Mouse (Mus musculus) left cerebral cortex, postnatal 25 days (tissue): ENCODE measurements at regions not wholly inside any gene's neighbourhood (a gene's known extent, or its start where the extent isn't known, plus 50 kb on each side); places are given as distances from the start of the nearest gene placed in this dataset.
"Not testable (repeated sequence)": the region's sequence is repeated elsewhere in the genome, so short reads cannot be mapped to it uniquely, and the experiment has no call there.

Source experiments
- DNase-seq, 2 experiments: peaks; one replicate each; pipeline ENCODE4 v3.0.0; 2022; ENCODE audit warnings: low spot score in 2 of 2, mixed read lengths in 1 of 2
- intact Hi-C: fragments of 180-260 bp; cut with DNase I; formaldehyde crosslinking; loops from one replicate; pipeline ENCODE4 v1.15.1; 2025

DNA sequence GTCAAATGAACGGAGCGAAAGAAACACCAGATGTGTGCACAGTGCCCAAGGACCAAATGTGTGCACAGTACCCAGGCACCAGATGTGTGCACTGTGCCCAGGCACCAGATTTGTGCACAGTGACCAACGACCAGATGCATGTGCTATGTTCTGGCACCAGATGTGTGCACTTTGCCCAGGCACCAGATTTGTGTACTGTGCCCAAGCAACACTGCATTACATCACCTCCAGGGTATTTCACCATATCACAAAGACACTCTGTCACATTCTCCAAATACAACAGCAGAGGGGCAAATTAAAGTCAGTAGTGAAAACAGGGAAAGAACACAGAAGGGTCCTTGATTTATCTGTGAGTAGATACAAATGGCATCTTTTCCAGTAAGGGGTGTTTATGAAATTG, 93.4 kb downstream of the Mettl4 start:
- intact Hi-C loops: loop anchor here (2.0 kb wide), 1 partner anchor 18 kb away; no protein-coding TSS in a partner anchor
- no peak for DNase-seq

DNA sequence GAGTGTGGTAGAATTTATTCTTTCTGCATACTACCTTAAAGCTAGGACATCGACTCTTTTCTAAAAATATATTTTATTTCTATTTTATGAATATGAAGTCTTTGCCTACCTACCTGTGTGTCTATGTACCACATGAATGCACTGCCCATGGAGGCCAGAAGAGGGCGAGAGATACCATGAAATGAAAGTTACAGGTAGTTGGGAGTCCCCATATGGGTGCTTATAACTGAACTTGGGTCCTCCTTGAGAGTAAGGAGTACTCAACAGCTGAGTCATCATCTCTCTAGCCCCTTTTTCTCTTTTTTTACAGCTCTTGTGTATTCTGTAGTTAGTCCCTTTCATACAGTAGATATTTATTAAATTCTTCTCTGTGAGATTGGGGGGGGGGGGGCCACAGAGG, 94.3 kb downstream of the Mettl4 start:
- no peak for DNase-seq
- intact Hi-C loops: no loop called here

DNA sequence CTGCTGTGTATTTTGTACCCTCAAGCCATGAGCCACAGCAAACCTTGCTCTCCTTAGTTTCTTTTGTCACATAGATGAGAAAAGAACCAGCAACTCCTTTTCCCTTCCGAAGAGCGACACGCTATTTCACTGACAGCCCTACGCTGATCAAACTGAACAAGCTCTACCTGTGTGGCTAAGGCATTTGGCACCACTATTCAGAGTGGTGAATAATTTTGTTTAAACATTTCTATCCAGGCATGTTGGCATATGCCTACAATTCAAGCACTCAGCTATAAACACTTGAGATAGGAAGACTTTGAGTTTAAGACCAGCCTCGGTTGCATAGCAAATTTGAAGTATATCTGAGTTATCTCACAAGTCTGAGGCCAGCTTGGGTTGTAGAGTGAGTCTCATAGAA, 95.2 kb downstream of the Mettl4 start:
- DNase-seq: no peak
- intact Hi-C loops: no loop called here

DNA sequence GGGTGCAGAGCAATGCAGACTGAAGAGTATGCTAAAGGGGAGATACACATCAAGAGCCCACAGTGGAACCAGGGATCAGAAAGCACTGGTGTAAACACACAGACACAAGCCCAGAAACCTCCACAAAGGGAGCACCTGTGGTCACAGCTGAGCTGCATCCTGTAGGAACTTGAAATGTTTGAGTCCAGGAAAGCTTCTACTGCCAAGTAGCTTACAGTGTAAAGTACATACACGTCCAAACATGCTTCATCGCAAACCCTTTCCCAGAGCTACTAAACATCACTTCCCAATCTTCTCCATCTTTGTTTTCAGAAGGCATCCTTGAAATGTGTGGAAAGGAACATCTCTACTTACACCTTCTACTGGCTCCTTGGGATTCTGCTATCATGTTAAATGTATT, 97.4 kb downstream of the Mettl4 start:
- DNase-seq: no peak
- intact Hi-C loops: no loop called here

DNA sequence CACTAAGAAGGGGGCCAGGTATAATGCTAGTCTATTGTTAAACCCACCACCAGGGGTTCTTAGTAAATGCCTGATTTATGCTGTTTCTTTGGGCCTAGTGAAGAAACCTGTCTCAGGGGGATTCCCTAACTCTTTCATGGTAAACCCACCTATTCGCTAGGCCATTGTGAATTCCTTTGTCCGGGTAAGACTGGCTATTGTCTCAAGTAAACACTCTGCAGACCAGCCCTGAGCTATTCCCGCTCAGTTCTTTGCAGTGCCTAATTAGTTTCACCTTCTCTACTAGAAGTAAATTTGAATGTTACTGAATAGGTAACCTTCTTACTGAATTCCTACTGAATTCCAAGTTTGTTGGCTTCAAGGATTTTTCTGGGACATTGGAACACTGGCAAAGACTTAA, 98.3 kb downstream of the Mettl4 start:
- intact Hi-C loops, DNase-seq: not testable (repeated sequence)
